Mouse (Mus musculus): ENCODE measurements around the gene Plet1.

DNA sequence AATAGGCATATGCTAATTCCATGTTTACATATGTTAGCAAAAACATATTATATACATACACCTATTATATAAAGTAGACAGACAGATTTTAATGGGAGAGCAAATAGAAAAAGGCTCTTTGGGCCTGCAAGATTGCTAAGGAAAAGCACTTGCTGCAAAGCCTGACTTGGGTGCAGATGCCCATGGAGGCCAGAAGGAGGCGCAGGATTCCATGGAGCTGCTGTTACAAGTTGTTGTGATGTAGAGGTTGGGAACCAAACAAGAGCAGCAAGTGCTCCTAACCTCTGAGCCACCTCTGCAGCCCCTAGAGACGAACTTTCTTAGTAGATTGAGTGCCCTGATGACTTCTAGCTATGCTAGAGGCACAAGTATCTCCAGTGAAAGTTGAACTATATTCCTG lies 24.5 kb downstream of the Plet1 start:
- TF ChIP-seq CTCF (IDR thresholded peaks at IDR 0.05; ENCODE audit: borderline replicate concordance, insufficient read depth, low read length) (peak; percentile 19; the same call in 1 of the 2 replicates), POLR2A (IDR thresholded peaks at IDR 0.05; ENCODE audit: low read depth, low read length) (no peak)

Data from embryonic fibroblast, embryonic 13.5 days (primary cell).